Mouse (Mus musculus): ENCODE measurements around the gene Agpat2. TPM values are rescaled to one million over a fixed set of nuclear protein-coding genes. Genes with fewer than 3 reads are reported as not detected.

Gene Agpat2
- polyA plus RNA-seq, 1 experiment = 515 TPM

GRCm38 (mm10) chr2:26622984-26623383 lies 18.8 kb upstream of the Agpat2 start:
- WGBS = 75% methylated on average over 5 of the region's 5 CpGs
- Histone ChIP-seq H3K4me1 (ENCODE audit: control insufficient read depth, insufficient read depth, insufficient read length, low read length) (peaks cover 13% of the 10 kb centered on the region; the same call in 1 of the 2 replicates), H3K27ac (ENCODE audit: insufficient read depth, low read depth, low read length) (no peak overlapping the region), H3K4me3 (ENCODE audit: low read depth, low read length) (no peak overlapping the region), H3K27me3 (ENCODE audit: control insufficient read depth, insufficient read depth, low read length) (no peaks in the 10 kb centered on the region), H3K36me3 (ENCODE audit: control insufficient read depth, insufficient read depth, low read length) (no peaks in the 10 kb centered on the region)
- TF ChIP-seq CTCF (IDR thresholded peaks at IDR 0.05; ENCODE audit: extremely low read depth, insufficient read length, insufficient replicate concordance, low read depth, low read length) = no peak
- TF ChIP-seq POLR2A (IDR thresholded peaks at IDR 0.05; ENCODE audit: low read depth, low read length) = no peak

GRCm38 (mm10) chr2:26621246-26621645 lies 17.0 kb upstream of the Agpat2 start:
- Histone ChIP-seq H3K4me3 (ENCODE audit: low read depth, low read length) (no peak overlapping the region), H3K4me1 (ENCODE audit: control insufficient read depth, insufficient read depth, insufficient read length, low read length) (peaks cover 9% of the 10 kb centered on the region; the same call in 1 of the 2 replicates), H3K27ac (ENCODE audit: insufficient read depth, low read depth, low read length) (peak overlapping the region; percentile 82), H3K27me3 (ENCODE audit: control insufficient read depth, insufficient read depth, low read length) (no peaks in the 10 kb centered on the region), H3K36me3 (ENCODE audit: control insufficient read depth, insufficient read depth, low read length) (no peaks in the 10 kb centered on the region)
- WGBS = 17% methylated on average over 2 of the region's 2 CpGs
- TF ChIP-seq CTCF (IDR thresholded peaks at IDR 0.05; ENCODE audit: extremely low read depth, insufficient read length, insufficient replicate concordance, low read depth, low read length) (no peak), POLR2A (IDR thresholded peaks at IDR 0.05; ENCODE audit: low read depth, low read length) (no peak)

GRCm38 (mm10) chr2:26617928-26618327 lies 13.7 kb upstream of the Agpat2 start:
- 80% methylated on average over 7 of the region's 7 CpGs for WGBS
- TF ChIP-seq POLR2A (IDR thresholded peaks at IDR 0.05; ENCODE audit: low read depth, low read length) (no peak), CTCF (IDR thresholded peaks at IDR 0.05; ENCODE audit: extremely low read depth, insufficient read length, insufficient replicate concordance, low read depth, low read length) (no peak)

GRCm38 (mm10) chr2:26617331-26617730 lies 13.1 kb upstream of the Agpat2 start:
- no peak for TF ChIP-seq CTCF (IDR thresholded peaks at IDR 0.05; ENCODE audit: extremely low read depth, insufficient read length, insufficient replicate concordance, low read depth, low read length)
- TF ChIP-seq POLR2A (IDR thresholded peaks at IDR 0.05; ENCODE audit: low read depth, low read length) = no peak
- 85% methylated on average over 6 of the region's 6 CpGs for WGBS
- no peak overlapping the region for H3K27ac ChIP-seq (ENCODE audit: insufficient read depth, low read depth, low read length)
- H3K36me3 ChIP-seq (ENCODE audit: control insufficient read depth, insufficient read depth, low read length) = no peaks in the 10 kb centered on the region
- H3K27me3 ChIP-seq (ENCODE audit: control insufficient read depth, insufficient read depth, low read length) = no peaks in the 10 kb centered on the region
- H3K4me3 ChIP-seq (ENCODE audit: low read depth, low read length) = no peak overlapping the region
- H3K4me1 ChIP-seq (ENCODE audit: control insufficient read depth, insufficient read depth, insufficient read length, low read length) = peaks cover 25% of the 10 kb centered on the region

More at GRCm38 (mm10) chr2:26617928-26618327, 13.7 kb upstream of the Agpat2 start:
- Histone ChIP-seq H3K36me3 (ENCODE audit: control insufficient read depth, insufficient read depth, low read length) (no peaks in the 10 kb centered on the region), H3K4me1 (ENCODE audit: control insufficient read depth, insufficient read depth, insufficient read length, low read length) (peaks cover 20% of the 10 kb centered on the region), H3K4me3 (ENCODE audit: low read depth, low read length) (no peak overlapping the region), H3K27ac (ENCODE audit: insufficient read depth, low read depth, low read length) (no peak overlapping the region), H3K27me3 (ENCODE audit: control insufficient read depth, insufficient read depth, low read length) (no peaks in the 10 kb centered on the region)

GRCm38 (mm10) chr2:26615459-26616124 lies 11.4 kb upstream of the Agpat2 start:
- 77% methylated on average over 4 of the region's 4 CpGs for WGBS
- no peaks in the 10 kb centered on the region for H3K36me3 ChIP-seq (ENCODE audit: control insufficient read depth, insufficient read depth, low read length)
- H3K27me3 ChIP-seq (ENCODE audit: control insufficient read depth, insufficient read depth, low read length) = no peaks in the 10 kb centered on the region
- H3K27ac ChIP-seq (ENCODE audit: insufficient read depth, low read depth, low read length) = peak overlapping the region; percentile 47
- H3K4me1 ChIP-seq (ENCODE audit: control insufficient read depth, insufficient read depth, insufficient read length, low read length) = peaks cover 25% of the 10 kb centered on the region
- H3K4me3 ChIP-seq (ENCODE audit: low read depth, low read length) = no peak overlapping the region
- TF ChIP-seq CTCF (IDR thresholded peaks at IDR 0.05; ENCODE audit: extremely low read depth, insufficient read length, insufficient replicate concordance, low read depth, low read length) = no peak
- no peak for TF ChIP-seq POLR2A (IDR thresholded peaks at IDR 0.05; ENCODE audit: low read depth, low read length)

- TF ChIP-seq CTCF (IDR thresholded peaks at IDR 0.05; ENCODE audit: extremely low read depth, insufficient read length, insufficient replicate concordance, low read depth, low read length) (no peak), POLR2A (IDR thresholded peaks at IDR 0.05; ENCODE audit: low read depth, low read length) (no peak)
- H3K27me3 ChIP-seq (ENCODE audit: control insufficient read depth, insufficient read depth, low read length) = no peaks in the 10 kb centered on the region
- WGBS = 39% methylated on average over 5 of the region's 5 CpGs
Measured at GRCm38 (mm10) chr2:26614903-26615302, 10.7 kb upstream of the Agpat2 start.

GRCm38 (mm10) chr2:26611896-26612295 lies 7.7 kb upstream of the Agpat2 start:
- Histone ChIP-seq H3K27me3 (ENCODE audit: control insufficient read depth, insufficient read depth, low read length) (no peaks in the 10 kb centered on the region), H3K36me3 (ENCODE audit: control insufficient read depth, insufficient read depth, low read length) (no peaks in the 10 kb centered on the region), H3K4me3 (ENCODE audit: low read depth, low read length) (no peak overlapping the region), H3K4me1 (ENCODE audit: control insufficient read depth, insufficient read depth, insufficient read length, low read length) (peaks cover 57% of the 10 kb centered on the region), H3K27ac (ENCODE audit: insufficient read depth, low read depth, low read length) (peak overlapping the region; percentile 93)
- no peak for TF ChIP-seq CTCF (IDR thresholded peaks at IDR 0.05; ENCODE audit: extremely low read depth, insufficient read length, insufficient replicate concordance, low read depth, low read length)
- TF ChIP-seq POLR2A (IDR thresholded peaks at IDR 0.05; ENCODE audit: low read depth, low read length) = no peak

More at GRCm38 (mm10) chr2:26614903-26615302, 10.7 kb upstream of the Agpat2 start:
- Histone ChIP-seq H3K4me1 (ENCODE audit: control insufficient read depth, insufficient read depth, insufficient read length, low read length) (peaks cover 31% of the 10 kb centered on the region), H3K36me3 (ENCODE audit: control insufficient read depth, insufficient read depth, low read length) (no peaks in the 10 kb centered on the region), H3K4me3 (ENCODE audit: low read depth, low read length) (no peak overlapping the region), H3K27ac (ENCODE audit: insufficient read depth, low read depth, low read length) (peak overlapping the region; percentile 47)
